ENCODE assay signal across 19 mouse cellular contexts in the genomic region with DNA sequence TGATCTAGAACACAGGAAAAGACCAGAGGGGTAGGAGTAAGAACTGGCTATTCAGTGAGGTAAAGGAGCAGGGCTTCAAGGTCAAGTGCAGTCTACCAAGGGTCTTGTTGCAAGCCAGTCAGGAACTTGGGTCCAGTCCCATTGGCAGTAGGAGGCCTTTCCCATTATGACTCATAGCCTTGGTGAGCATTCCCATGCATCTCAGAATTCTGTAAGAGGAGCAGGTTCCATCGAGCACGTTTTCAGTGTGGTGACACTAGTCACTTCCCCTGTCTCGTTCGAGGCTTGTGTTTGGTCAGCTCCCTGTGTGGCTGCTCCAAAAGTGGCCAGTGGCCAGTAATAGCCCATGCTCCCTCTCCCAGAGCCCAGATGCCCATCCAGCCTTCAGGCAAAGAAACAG. TPM values are rescaled to one million over a fixed set of nuclear protein-coding genes. Genes with fewer than 3 reads are reported as not detected.
DNase-seq lines count a peak whose midpoint lies in the region; ATAC-seq and TF ChIP-seq lines count a peak whose summit lies in the region.
"Had no signal": no experiment of that assay in that cellular context is flagged by ENCODE, and none has a peak within 500 bp of the region (broad histone marks: within the 10 kb centered on the region; RNA-seq: fewer than 3 reads in every experiment).

No protein-coding gene starts in this region.

- peak; percentile 44 for DNase-seq in cerebellum, adult 9-10 months
- DNase-seq in cerebellum, adult 18-20 months: no peak
- peak; percentile 46 for DNase-seq in 3134 (ENCODE audit: extremely low read depth, insufficient read length, low spot score)
- peak; percentile 42 for DNase-seq in Muller cell, postnatal 12 days (ENCODE audit: inconsistent ontology term)
- DNase-seq in urinary bladder, postnatal 25 days (ENCODE audit: low spot score): no peak
- DNase-seq: adrenal gland, postnatal 14 days; cerebellum, postnatal 14 days; gastrocnemius, postnatal 10 days had no signal

- peaks cover 10% of the 10 kb centered on the region; the same call in 1 of the 2 replicates for H3K4me1 ChIP-seq in embryonic fibroblast, embryonic 13.5 days (ENCODE audit: control insufficient read depth, insufficient read depth, low read length)

- TF ChIP-seq CTCF in embryonic fibroblast, embryonic 13.5 days (IDR thresholded peaks at IDR 0.05; ENCODE audit: borderline replicate concordance, insufficient read depth, low read length): no peak

- H3K4me3 ChIP-seq in embryonic fibroblast, embryonic 13.5 days (ENCODE audit: insufficient read depth, low read length): no peak overlapping the region
- H3K4me3 ChIP-seq: embryonic facial prominence, embryonic 12.5 days; forebrain, embryonic 12.5 days; heart, embryonic 12.5 days; hindbrain, embryonic 15.5 days had no signal

- 0 out of 2 replicates have a peak overlapping the region, but pooled peaks have one; percentile 8 for H3K27ac ChIP-seq in embryonic fibroblast, embryonic 13.5 days (ENCODE audit: insufficient read depth, low read length)
- H3K27ac ChIP-seq: embryonic facial prominence, embryonic 12.5 days; forebrain, embryonic 12.5 days; hindbrain, embryonic 15.5 days had no signal

- no peak for ATAC-seq in megakaryocyte-erythroid progenitor cell, adult 5-6 weeks (replicated peaks; ENCODE audit: low FRiP score, low TSS enrichment, poor library complexity, severe bottlenecking)
- ATAC-seq: activated CD4-positive, CD25-positive, alpha-beta regulatory T cell, adult 4 months; forebrain, embryonic 16.5 days; intestine, embryonic 16.5 days; Patski had no signal

- TF ChIP-seq POLR2A in embryonic fibroblast, embryonic 13.5 days (IDR thresholded peaks at IDR 0.05; ENCODE audit: low read depth, low read length): no peak

RNA-seq across cellular contexts. Expression of gene Brms1, which starts 4.4 kb away (rescaled TPM):
- polyA plus RNA-seq in embryonic fibroblast, embryonic 13.5 days (2011; ENCODE audit: insufficient read length, low read depth, missing spikeins): 12.9 and 14.5 TPM in 2 replicates
- 25.3 and 37.1 TPM in 2 replicates for total RNA-seq in megakaryocyte-erythroid progenitor cell, adult 5-6 weeks (2014; fragmentation: Nextera tagmentation)
- 30.3 and 36.7 TPM in 2 replicates for total RNA-seq in megakaryocyte-erythroid progenitor cell, adult 5-6 weeks (2017)

RNA-seq across cellular contexts. Expression of gene Rin1, which starts 4.8 kb away (rescaled TPM):
- 60.2 and 82.9 TPM in 2 replicates for polyA plus RNA-seq in embryonic fibroblast, embryonic 13.5 days (2011; ENCODE audit: insufficient read length, low read depth, missing spikeins)
- 0.89 and 1.3 TPM in 2 replicates for total RNA-seq in megakaryocyte-erythroid progenitor cell, adult 5-6 weeks (2014; fragmentation: Nextera tagmentation)
- 0.66 TPM in 1 of 2 replicates, not detected in the other for total RNA-seq in megakaryocyte-erythroid progenitor cell, adult 5-6 weeks (2017)

RNA-seq across cellular contexts. Expression of gene AC124502.3, which starts 6.8 kb away (rescaled TPM):
- polyA plus RNA-seq in embryonic fibroblast, embryonic 13.5 days (2011; ENCODE audit: insufficient read length, low read depth, missing spikeins): 0.60 and 1.5 TPM in 2 replicates
- 2.0 and 3.3 TPM in 2 replicates for total RNA-seq in megakaryocyte-erythroid progenitor cell, adult 5-6 weeks (2014; fragmentation: Nextera tagmentation)
- 1.8 and 4.2 TPM in 2 replicates for total RNA-seq in megakaryocyte-erythroid progenitor cell, adult 5-6 weeks (2017)
- total RNA-seq: common myeloid progenitor, adult 5-6 weeks had no signal

RNA-seq across cellular contexts. Expression of gene B4gat1, which starts 6.9 kb away (rescaled TPM):
- 31.4 and 33.5 TPM in 2 replicates for polyA plus RNA-seq in embryonic fibroblast, embryonic 13.5 days (2011; ENCODE audit: insufficient read length, low read depth, missing spikeins)
- total RNA-seq in megakaryocyte-erythroid progenitor cell, adult 5-6 weeks (2014; fragmentation: Nextera tagmentation): not detected in 2 replicates
- total RNA-seq in megakaryocyte-erythroid progenitor cell, adult 5-6 weeks (2017): 1.5 TPM in 1 of 2 replicates, not detected in the other

RNA-seq across cellular contexts. Expression of gene Slc29a2, which starts 21.9 kb away (rescaled TPM):
- polyA plus RNA-seq in embryonic fibroblast, embryonic 13.5 days (2011; ENCODE audit: insufficient read length, low read depth, missing spikeins): 6.0 and 8.0 TPM in 2 replicates
- total RNA-seq in megakaryocyte-erythroid progenitor cell, adult 5-6 weeks (2014; fragmentation: Nextera tagmentation): 9.7 and 14.2 TPM in 2 replicates
- 1.5 and 4.4 TPM in 2 replicates for total RNA-seq in megakaryocyte-erythroid progenitor cell, adult 5-6 weeks (2017)

Comparison
In these comparisons a context has a peak if more than half of its experiments do, and no peak if none do; other contexts are left out.
1. DNase-seq: peak in cerebellum, adult 9-10 months (single experiment), 3134 (single experiment) and Muller cell, postnatal 12 days (single experiment); none in cerebellum, adult 18-20 months (0 of 2) and urinary bladder, postnatal 25 days (single experiment).